Mouse (Mus musculus) heart, adult 2 months (tissue): ENCODE results near the gene Plekha1.

ENCODE experiments used
- CTCF ChIP-seq: fragments of 200-600 bp; IDR thresholded peaks from 2 replicates; pipeline ENCODE4 v1.8.1; 2022; ENCODE audit warnings: antibody characterized with exemption, mild to moderate bottlenecking, moderate library complexity
- EP300 ChIP-seq: fragments of 200-500 bp; IDR thresholded peaks from 2 replicates; pipeline ENCODE4 v1.6.1; 2011; ENCODE audit warnings: low read depth, low read length, control low read depth; ENCODE audit not compliant: insufficient read depth
- POLR2A ChIP-seq: fragments of 200-500 bp; IDR thresholded peaks from 2 replicates; pipeline ENCODE4 v1.6.1; 2011; ENCODE audit warnings: mild to moderate bottlenecking, low read depth, low read length, control low read depth; ENCODE audit not compliant: insufficient read depth

GRCm38 (mm10) chr7:130910841-130911240, 45.3 kb downstream of the Plekha1 start:
- TF ChIP-seq CTCF (no peak), POLR2A (no peak), EP300 (no peak)
